Mouse (Mus musculus) cerebellum, adult 2 months (tissue): ENCODE results near the gene Impg1.

Experiments
- CTCF ChIP-seq: fragments of 200-500 bp; IDR thresholded peaks from 2 replicates; pipeline ENCODE4 v1.5.1; 2011; ENCODE audit warnings: low read depth, mild to moderate bottlenecking, control low read depth, low read length, moderate library complexity, borderline replicate concordance; ENCODE audit not compliant: insufficient read depth
- POLR2A ChIP-seq: fragments of 200-500 bp; IDR thresholded peaks from 2 replicates; pipeline ENCODE4 v1.6.1; 2011; ENCODE audit warnings: low read length, control low read depth, borderline replicate concordance; ENCODE audit not compliant: insufficient read depth

GRCm38 (mm10) chr9:80373304-80373739, 92.0 kb downstream of the Impg1 start:
- TF ChIP-seq POLR2A (no peak), CTCF (no peak)
